Mouse (Mus musculus) CH12.LX (cell line): ENCODE measurements around the gene Fxr2. TPM values are rescaled to one million over a fixed set of nuclear protein-coding genes. Genes with fewer than 3 reads are reported as not detected.
A peak's percentile ranks its signal among the peaks of the same experiment; 100 is the strongest.

ENCODE experiments used
- DNase-seq: peaks from one replicate; pipeline ENCODE4 v3.0.0-alpha.2; 2013; ENCODE audit errors: extremely low read depth
- H3K27ac ChIP-seq: 2 replicates; pipeline ENCODE4 v1.5.1; 2012; ENCODE audit warnings: low read depth, mild to moderate bottlenecking, control low read depth, moderate library complexity; ENCODE audit not compliant: insufficient read depth
- H3K27me3 ChIP-seq: replicated peaks from 2 replicates; pipeline ENCODE3; 2012; ENCODE audit warnings: inconsistent platforms
- H3K36me3 ChIP-seq, 2 experiments: replicated peaks in 1 of 2; 2 replicates each; pipeline versions ENCODE3 to v1.6.1; 2012; ENCODE audit warnings: inconsistent platforms in 1 of 2, low read length in 1 of 2, mild to moderate bottlenecking in 1 of 2, mixed read lengths in 1 of 2, moderate library complexity in 1 of 2; ENCODE audit not compliant: control insufficient read depth in 1 of 2, insufficient read depth in 1 of 2
- H3K4me1 ChIP-seq, 2 experiments: 2 replicates each; pipeline ENCODE4 v1.6.1; 2012; ENCODE audit warnings: inconsistent platforms in 1 of 2, moderate library complexity in 1 of 2; ENCODE audit not compliant: insufficient read depth in 2 of 2, control insufficient read depth in 1 of 2
- H3K4me2 ChIP-seq: 2 replicates; pipeline ENCODE4 v1.6.1; 2012; ENCODE audit warnings: low read depth, mild to moderate bottlenecking, control low read depth; ENCODE audit not compliant: poor library complexity, insufficient read depth, severe bottlenecking
- H3K4me3 ChIP-seq, 3 experiments: fragments of 150-350 bp in 1 of 3; sonication (generic) in 1 of 3; replicated peaks in 1 of 3; 2 replicates each; pipeline versions ENCODE3 to v1.5.1; 2011 to 2012; ENCODE audit warnings: low read depth in 2 of 3, low read length in 2 of 3, mild to moderate bottlenecking in 2 of 3, moderate library complexity in 2 of 3, control low read depth in 1 of 3, improper control_type of control experiment in 1 of 3, inconsistent platforms in 1 of 3, mixed read lengths in 1 of 3; ENCODE audit not compliant: poor library complexity in 1 of 3
- H3K79me2 ChIP-seq: replicated peaks from 2 replicates; pipeline ENCODE4 v1.6.1; 2012; ENCODE audit warnings: mild to moderate bottlenecking, moderate library complexity; ENCODE audit not compliant: control insufficient read depth, poor library complexity, insufficient read depth, severe bottlenecking; ENCODE audit errors: extremely low read depth
- H3K9ac ChIP-seq: 2 replicates; pipeline ENCODE4 v1.6.1; 2012; ENCODE audit warnings: low read depth, mild to moderate bottlenecking, control low read depth, moderate library complexity; ENCODE audit not compliant: insufficient read depth
- H3K9me3 ChIP-seq: replicated peaks from 2 replicates; pipeline ENCODE3; 2012; ENCODE audit warnings: low read length, inconsistent platforms, mixed read lengths
- BHLHE40 ChIP-seq: IDR thresholded peaks from 2 replicates; pipeline ENCODE4 v1.6.1; 2011; ENCODE audit warnings: mild to moderate bottlenecking, low read depth, low read length, improper control_type of control experiment
- CTCF ChIP-seq, 2 experiments: IDR thresholded peaks in 1 of 2; conservative IDR thresholded peaks in 1 of 2; 2 replicates each; pipeline ENCODE4 v1.5.1; 2011 to 2012; ENCODE audit warnings: low read depth in 2 of 2, low read length in 2 of 2, improper control_type of control experiment in 1 of 2, inconsistent platforms in 1 of 2, mild to moderate bottlenecking in 1 of 2, moderate library complexity in 1 of 2
- E2F4 ChIP-seq: IDR thresholded peaks from 2 replicates; pipeline ENCODE4 v1.6.1; 2011; ENCODE audit warnings: low read depth, low read length, improper control_type of control experiment; ENCODE audit not compliant: insufficient replicate concordance
- GABPA ChIP-seq: IDR thresholded peaks from 2 replicates; pipeline ENCODE4 v1.6.1; 2012; ENCODE audit warnings: low read depth, low read length, improper control_type of control experiment, inconsistent platforms; ENCODE audit not compliant: insufficient replicate concordance
- HCFC1 ChIP-seq: IDR thresholded peaks from 2 replicates; pipeline ENCODE4 v1.6.1; 2012; ENCODE audit warnings: low read depth, mild to moderate bottlenecking, inconsistent platforms, low read length, improper control_type of control experiment
- IRF4 ChIP-seq: IDR thresholded peaks from 2 replicates; pipeline ENCODE4 v1.6.1; 2014; ENCODE audit warnings: low read depth, mild to moderate bottlenecking, inconsistent platforms, low read length, improper control_type of control experiment
- JUND ChIP-seq: conservative IDR thresholded peaks from 2 replicates; pipeline ENCODE4 v1.6.1; 2011; ENCODE audit warnings: low read depth, low read length, improper control_type of control experiment
- MYC ChIP-seq: IDR thresholded peaks from 2 replicates; pipeline ENCODE4 v1.6.1; 2011; ENCODE audit warnings: low read depth, mild to moderate bottlenecking, improper control_type of control experiment, low read length
- NELFE ChIP-seq: IDR thresholded peaks from 2 replicates; pipeline ENCODE4 v1.6.1; 2011; ENCODE audit warnings: low read depth, low read length, improper control_type of control experiment
- PAX5 ChIP-seq: IDR thresholded peaks from 2 replicates; pipeline ENCODE4 v1.6.1; 2012; ENCODE audit warnings: low read length, inconsistent platforms, mixed read lengths
- RCOR1 ChIP-seq: conservative IDR thresholded peaks from 2 replicates; pipeline ENCODE4 v1.6.1; 2012; ENCODE audit warnings: low read depth, mild to moderate bottlenecking, inconsistent platforms, low read length, improper control_type of control experiment
- SIN3A ChIP-seq: IDR thresholded peaks from 2 replicates; pipeline ENCODE4 v1.6.1; 2012; ENCODE audit warnings: low read length, improper control_type of control experiment, inconsistent platforms
- USF2 ChIP-seq: conservative IDR thresholded peaks from 2 replicates; pipeline ENCODE4 v1.6.1; 2011; ENCODE audit warnings: low read depth, low read length, improper control_type of control experiment
- ZC3H11A ChIP-seq: IDR thresholded peaks from 2 replicates; pipeline ENCODE4 v1.6.1; 2012; ENCODE audit warnings: low read depth, mild to moderate bottlenecking, inconsistent platforms, low read length, improper control_type of control experiment
- ZMIZ1 ChIP-seq: IDR thresholded peaks from 2 replicates; pipeline ENCODE4 v1.6.1; 2012; ENCODE audit warnings: low read depth, mild to moderate bottlenecking, inconsistent platforms, low read length, improper control_type of control experiment
- dilution Hi-C: fragments of 300-500 bp; cut with MboI; formaldehyde crosslinking; loops from 2 replicates; pipeline ENCODE4 v1.14.3; 2020; ENCODE audit warnings: low sequenced_read_pairs; ENCODE audit not compliant: extremely low pct_unique_long_range_greater_than_20kb, extremely low pct_ligation_motif_present
- in situ Hi-C: fragments of 300-500 bp; cut with MboI; formaldehyde crosslinking; loops from 3 replicates; pipeline ENCODE4 v1.14.3; 2019; ENCODE audit warnings: low sequenced_read_pairs, low pct_ligation_motif_present, low pct_unique_long_range_greater_than_20kb, mixed read lengths
- polyA plus RNA-seq: library from polyadenylated mRNA; unstranded; fragments of >175 nt; gene quantifications from 2 replicates; pipeline ENCODE4 v1.2.1, GENCODE M21; 2012; ENCODE audit warnings: low read depth; ENCODE audit not compliant: insufficient read length
- total RNA-seq, 2 experiments: library from RNA; depleted of rRNA; stranded (reverse); fragments of 300-350 nt in 1 of 2; fragments of >200 nt in 1 of 2; gene quantifications; 2 replicates each; pipeline ENCODE4 v1.2.3; 2012 to 2014

Fxr2 gene
- total and polyA plus RNA-seq, 3 experiments = 83.3 to 96.4 (median 90.5) TPM

- H3K79me2 ChIP-seq = peaks cover 52% of the 10 kb centered on the region
- 0 out of 2 replicates have a peak overlapping the region, but pooled peaks have one; percentile 94 for H3K9ac ChIP-seq
- H3K4me2 ChIP-seq = peak overlapping the region; percentile 89; the same call in 1 of the 2 replicates
- H3K27me3 ChIP-seq = no peaks in the 10 kb centered on the region
- TF ChIP-seq IRF4 (no peak), MYC (no peak), PAX5 (no peak), SIN3A (0 out of 2 replicates have a peak, but pooled peaks have one; percentile 8), HCFC1 (no peak), GABPA (no peak), USF2 (no peak), CTCF (conservative IDR thresholded peaks at IDR 0.05 in 1 of 2, IDR thresholded peaks at IDR 0.05 in 1 of 2; ENCODE audit: low read depth in 2 of 2, low read length in 2 of 2) (no peak)
- DNase-seq = peak; percentile 29
- no peaks in the 10 kb centered on the region for H3K9me3 ChIP-seq
- H3K36me3 ChIP-seq = peaks cover 11 to 36% of the 10 kb centered on the region in 2 experiments
- H3K4me3 ChIP-seq = no peak overlapping the region
- H3K4me1 ChIP-seq = peaks cover 0 to 47% of the 10 kb centered on the region in 2 experiments; a peak in 2 of 4 replicates
- dilution Hi-C loops (no loop called here), in situ Hi-C loops (no loop called here)
- no peak overlapping the region for H3K27ac ChIP-seq
Observed at GRCm38 (mm10) chr11:69635471-69635870, 2.7 kb downstream of the Fxr2 start.

GRCm38 (mm10) chr11:69645860-69646259 is 13.1 kb downstream of the Fxr2 start:
- Histone ChIP-seq H3K4me3 (no peak overlapping the region), H3K79me2 (no peaks in the 10 kb centered on the region; the same call in 1 of the 2 replicates), H3K9me3 (no peaks in the 10 kb centered on the region), H3K4me2 (no peak overlapping the region), H3K9ac (no peak overlapping the region), H3K27ac (no peak overlapping the region), H3K4me1 (no peaks in the 10 kb centered on the region), H3K36me3 (peaks cover 82 to 92% of the 10 kb centered on the region in 2 experiments), H3K27me3 (no peaks in the 10 kb centered on the region)
- DNase-seq = no peak
- dilution Hi-C loops = no loop called here
- no peak for TF ChIP-seq E2F4
- no peak for TF ChIP-seq RCOR1
- no peak for TF ChIP-seq JUND
- TF ChIP-seq BHLHE40 = no peak
- no peak for TF ChIP-seq ZC3H11A
- no peak for TF ChIP-seq IRF4
- TF ChIP-seq ZMIZ1 = no peak
- TF ChIP-seq PAX5 = no peak
- no peak for TF ChIP-seq NELFE
- in situ Hi-C loops = no loop called here
